Mouse (Mus musculus) erythroblast, adult 5-6 weeks (primary cell): ENCODE measurements around the gene Gm8206. TPM values are rescaled to one million over a fixed set of nuclear protein-coding genes. Genes with fewer than 3 reads are reported as not detected.
"Not testable (repeated sequence)": the region's sequence is repeated elsewhere in the genome, so short reads cannot be mapped to it uniquely, and the experiment has no call there.

ENCODE experiments used
- ATAC-seq: replicated peaks from 2 replicates; pipeline ENCODE4 v1.8.0; 2016; ENCODE audit warnings: moderate number of reproducible peaks, mild to moderate bottlenecking, moderate TSS enrichment, inconsistent platforms; ENCODE audit not compliant: poor library complexity, low FRiP score, severe bottlenecking
- total RNA-seq, 2 experiments: library from RNA; stranded (forward) in 1 of 2; stranded (reverse) in 1 of 2; fragments of 150-400 nt in 1 of 2; fragments of 200-764, 138-1000 nt in 1 of 2; gene quantifications; 2 replicates each; pipeline versions ENCODE4 v1.2.3 to v1.2.4; 2015 to 2017; ENCODE audit warnings: low replicate concordance in 2 of 2

Gene Gm8206
- total RNA-seq (2015; ENCODE audit: low replicate concordance) (not detected in 2 replicates), total RNA-seq (2017; ENCODE audit: low replicate concordance) (not detected in 2 replicates)

GRCm38 (mm10) chr14:6093842-6094241 is at the start of gene Gm8206:
Gene Gm8206, minus strand, starts transcription at chr14:6093942.
- not testable (repeated sequence) for ATAC-seq

- not testable (repeated sequence) for ATAC-seq
Measured at GRCm38 (mm10) chr14:6125707-6126106, 32.0 kb upstream of the Gm8206 start, which contains the start of gene Gm3476. Gene Gm3476, minus strand, starts transcription at chr14:6125807.

GRCm38 (mm10) chr14:6108272-6108925 is 14.7 kb upstream of the Gm8206 start, which contains the start of gene Gm3468:
Gene Gm3468, minus strand, starts transcription at chr14:6108665.
- ATAC-seq: not testable (repeated sequence)

- ATAC-seq: not testable (repeated sequence)
Measured at GRCm38 (mm10) chr14:6107500-6107899, 13.8 kb upstream of the Gm8206 start.

GRCm38 (mm10) chr14:6058167-6058566 is 35.6 kb downstream of the Gm8206 start, which contains the start of gene Gm6337:
Gene Gm6337, minus strand, starts transcription at chr14:6058267.
- ATAC-seq: not testable (repeated sequence)

- not testable (repeated sequence) for ATAC-seq
Measured at GRCm38 (mm10) chr14:5987136-5987535, 106.6 kb downstream of the Gm8206 start.

GRCm38 (mm10) chr14:5979037-5979436 is 114.7 kb downstream of the Gm8206 start, which contains the start of gene Gm3453:
Gene Gm3453, minus strand, starts transcription at chr14:5979137.
- not testable (repeated sequence) for ATAC-seq

Other genes with a start within 250 kb of the Gm8206 start
- not detected in 2 replicates for gene Gm8237, start 213.6 kb downstream of the Gm8206 start, total RNA-seq (2015; ENCODE audit: low replicate concordance)
- gene Gm8237, start 213.6 kb downstream of the Gm8206 start, total RNA-seq (2017; ENCODE audit: low replicate concordance): not detected in 2 replicates
- gene Gm3248, start 132.2 kb downstream of the Gm8206 start, total RNA-seq (2015; ENCODE audit: low replicate concordance): not detected in 2 replicates
- gene Gm3248, start 132.2 kb downstream of the Gm8206 start, total RNA-seq (2017; ENCODE audit: low replicate concordance): not detected in 2 replicates
- not detected in 2 replicates for gene Gm3453, start 114.8 kb downstream of the Gm8206 start, total RNA-seq (2015; ENCODE audit: low replicate concordance)
- gene Gm3453, start 114.8 kb downstream of the Gm8206 start, total RNA-seq (2017; ENCODE audit: low replicate concordance): not detected in 2 replicates
- not detected in 2 replicates for gene Gm6337, start 35.7 kb downstream of the Gm8206 start, total RNA-seq (2015; ENCODE audit: low replicate concordance)
- not detected in 2 replicates for gene Gm6337, start 35.7 kb downstream of the Gm8206 start, total RNA-seq (2017; ENCODE audit: low replicate concordance)
- gene Gm3468, start 14.7 kb upstream of the Gm8206 start, total RNA-seq (2015; ENCODE audit: low replicate concordance): not detected in 2 replicates
- not detected in 2 replicates for gene Gm3468, start 14.7 kb upstream of the Gm8206 start, total RNA-seq (2017; ENCODE audit: low replicate concordance)
- not detected in 2 replicates for gene Gm3476, start 31.9 kb upstream of the Gm8206 start, total RNA-seq (2015; ENCODE audit: low replicate concordance)
- gene Gm3476, start 31.9 kb upstream of the Gm8206 start, total RNA-seq (2017; ENCODE audit: low replicate concordance): 0.60 TPM in 1 of 2 replicates, not detected in the other
- gene Gm21560, start 125.3 kb upstream of the Gm8206 start, total RNA-seq (2015; ENCODE audit: low replicate concordance): not detected in 2 replicates
- not detected in 2 replicates for gene Gm21560, start 125.3 kb upstream of the Gm8206 start, total RNA-seq (2017; ENCODE audit: low replicate concordance)
- gene Gm3411, start 193.3 kb upstream of the Gm8206 start, total RNA-seq (2015; ENCODE audit: low replicate concordance): not detected in 2 replicates
- gene Gm3411, start 193.3 kb upstream of the Gm8206 start, total RNA-seq (2017; ENCODE audit: low replicate concordance): not detected in 2 replicates
- gene Gm21103, start 210.9 kb upstream of the Gm8206 start, total RNA-seq (2015; ENCODE audit: low replicate concordance): not detected in 2 replicates
- not detected in 2 replicates for gene Gm21103, start 210.9 kb upstream of the Gm8206 start, total RNA-seq (2017; ENCODE audit: low replicate concordance)
- not detected in 2 replicates for gene Gm3618, start 249.7 kb upstream of the Gm8206 start, total RNA-seq (2015; ENCODE audit: low replicate concordance)
- gene Gm3618, start 249.7 kb upstream of the Gm8206 start, total RNA-seq (2017; ENCODE audit: low replicate concordance): not detected in 2 replicates